ENCODE assay signal across 12 mouse cellular contexts in genomic region chr2:109559088-109560030, GRCm38 (mm10).
DNase-seq lines count a peak whose midpoint lies in the region.
"Had no signal": no experiment of that assay in that cellular context is flagged by ENCODE, and none has a peak within 500 bp of the region (broad histone marks: within the 10 kb centered on the region; RNA-seq: fewer than 3 reads in every experiment).

No protein-coding gene starts in this region.

- H3K27ac ChIP-seq in heart, embryonic 10.5 days: no peak overlapping the region
- H3K27ac ChIP-seq: limb, embryonic 12.5 days had no signal

- H3K4me3 ChIP-seq in heart, embryonic 10.5 days: no peak overlapping the region
- H3K4me3 ChIP-seq: limb, embryonic 12.5 days had no signal

- intact Hi-C loops in heart, postnatal 10 days (cut with DNase I): no loop called here

- no peaks in the 10 kb centered on the region for H3K4me1 ChIP-seq in heart, embryonic 10.5 days
- H3K4me1 ChIP-seq: limb, embryonic 12.5 days had no signal

- peak; percentile 33 to 59 for DNase-seq in heart, adult 18-20 months
- no peak for DNase-seq in heart, embryonic 10.5 days (ENCODE audit: low spot score)
- DNase-seq in right cerebral cortex, postnatal 10 days (ENCODE audit: low spot score in 2 of 2): peak; percentile 60 to 77
- no peak for DNase-seq in right cerebral cortex, postnatal 14 days
- peak; percentile 31 to 54 for DNase-seq in heart, postnatal 10 days
- DNase-seq in right cerebral cortex, postnatal 4 days: peak; percentile 3
- no peak for DNase-seq in thymus, adult 18-20 months
- no peak for DNase-seq in cerebellum, postnatal 25 days
- DNase-seq: cerebellum, adult 9-11 months; kidney, postnatal 10 days; lung, postnatal 4 days had no signal

- H3K36me3 ChIP-seq in heart, embryonic 10.5 days: no peaks in the 10 kb centered on the region
- H3K36me3 ChIP-seq: limb, embryonic 12.5 days had no signal

- H3K27me3 ChIP-seq in heart, embryonic 10.5 days (ENCODE audit: insufficient read depth, poor library complexity, severe bottlenecking): no peaks in the 10 kb centered on the region
- H3K27me3 ChIP-seq: limb, embryonic 12.5 days had no signal

- H3K9me3 ChIP-seq in heart, embryonic 10.5 days: no peaks in the 10 kb centered on the region
- H3K9me3 ChIP-seq: limb, embryonic 12.5 days had no signal

- WGBS in heart, embryonic 10.5 days: 70% methylated on average over 9 of the region's 9 CpGs

Comparison
In these comparisons a context has a peak if more than half of its experiments do, and no peak if none do; other contexts are left out.
1. DNase-seq: peak in heart, adult 18-20 months (2 of 2), right cerebral cortex, postnatal 10 days (2 of 2), heart, postnatal 10 days (2 of 2) and right cerebral cortex, postnatal 4 days (single experiment); none in heart, embryonic 10.5 days (single experiment), right cerebral cortex, postnatal 14 days (single experiment), thymus, adult 18-20 months (0 of 2) and cerebellum, postnatal 25 days (0 of 2).